14 mouse cellular contexts compared by ENCODE assay signal in genomic region chr3:30812881-30813280, GRCm38 (mm10). TPM values are rescaled to one million over a fixed set of nuclear protein-coding genes. Genes with fewer than 3 reads are reported as not detected.
DNase-seq lines count a peak whose midpoint lies in the region; ATAC-seq and TF ChIP-seq lines count a peak whose summit lies in the region.
"Had no signal": no experiment of that assay in that cellular context is flagged by ENCODE, and none has a peak within 500 bp of the region (broad histone marks: within the 10 kb centered on the region; RNA-seq: fewer than 3 reads in every experiment).

No protein-coding gene starts in this region.

- no peak overlapping the region for H3K9ac ChIP-seq in heart, postnatal 0 days (replicated peaks; ENCODE audit: low read depth, low read length)
- H3K9ac ChIP-seq: embryonic facial prominence, embryonic 15.5 days; forebrain, embryonic 12.5 days; heart, embryonic 13.5 days; limb, embryonic 15.5 days had no signal

- no peak overlapping the region for H3K4me2 ChIP-seq in heart, postnatal 0 days (ENCODE audit: low read depth, low read length)
- H3K4me2 ChIP-seq: embryonic facial prominence, embryonic 15.5 days; forebrain, embryonic 12.5 days; heart, embryonic 13.5 days; limb, embryonic 15.5 days had no signal

- peak; percentile 10 for DNase-seq in ovary, adult 18-20 months (ENCODE audit: low spot score)
- DNase-seq in ovary, postnatal 36 days (ENCODE audit: low spot score), result no peak
- DNase-seq in heart, postnatal 0 days (ENCODE audit: low spot score), result peak; percentile 15
- peak; percentile 13 for DNase-seq in lung, postnatal 10 days
- DNase-seq in adrenal gland, postnatal 4 days (ENCODE audit: low spot score in 2 of 2), result no peak
- DNase-seq in urinary bladder, postnatal 10 days (ENCODE audit: low spot score), result no peak
- DNase-seq: cerebellum, adult 18-20 months; midbrain, embryonic 14.5 days had no signal

- whole genome bisulfite sequencing in heart, postnatal 0 days, result 39% methylated on average over 3 of the region's 3 CpGs

- ATAC-seq in heart, postnatal 0 days (ENCODE audit: insufficient read depth, low read depth), result peak; percentile 39; the same call in 1 of the 2 replicates
- no peak for ATAC-seq in monocyte, adult 5-6 weeks (replicated peaks; ENCODE audit: insufficient number of reproducible peaks, low FRiP score, low TSS enrichment, poor library complexity, severe bottlenecking)
- ATAC-seq: inflammation-experienced regulatory T-cells, adult 6 months had no signal

- no peak overlapping the region for H3K27ac ChIP-seq in heart, postnatal 0 days (ENCODE audit: low read depth)
- H3K27ac ChIP-seq: embryonic facial prominence, embryonic 15.5 days; forebrain, embryonic 12.5 days; heart, embryonic 13.5 days; limb, embryonic 15.5 days had no signal

- TF ChIP-seq EP300 in heart, postnatal 0 days (IDR thresholded peaks at IDR 0.05; ENCODE audit: low read depth), result no peak

- H3K4me3 ChIP-seq in heart, postnatal 0 days (ENCODE audit: low read depth, low read length), result no peak overlapping the region
- H3K4me3 ChIP-seq: embryonic facial prominence, embryonic 15.5 days; forebrain, embryonic 12.5 days; heart, embryonic 13.5 days; limb, embryonic 15.5 days had no signal

- TF ChIP-seq CTCF in heart, postnatal 0 days (IDR thresholded peaks at IDR 0.05; ENCODE audit: low read depth), result no peak

- no peaks in the 10 kb centered on the region for H3K27me3 ChIP-seq in heart, postnatal 0 days (ENCODE audit: control insufficient read depth, insufficient read depth, low read length)
- H3K27me3 ChIP-seq: embryonic facial prominence, embryonic 15.5 days; forebrain, embryonic 12.5 days; heart, embryonic 13.5 days; limb, embryonic 15.5 days had no signal

- H3K9me3 ChIP-seq in heart, postnatal 0 days (replicated peaks; ENCODE audit: control insufficient read depth, low read length), result no peaks in the 10 kb centered on the region
- H3K9me3 ChIP-seq: embryonic facial prominence, embryonic 15.5 days; forebrain, embryonic 12.5 days; heart, embryonic 13.5 days; limb, embryonic 15.5 days had no signal

- H3K4me1 ChIP-seq in heart, postnatal 0 days (ENCODE audit: control insufficient read depth, insufficient read depth), result no peaks in the 10 kb centered on the region
- H3K4me1 ChIP-seq: embryonic facial prominence, embryonic 15.5 days; forebrain, embryonic 12.5 days; heart, embryonic 13.5 days; limb, embryonic 15.5 days had no signal

- peaks cover 53% of the 10 kb centered on the region for H3K36me3 ChIP-seq in heart, postnatal 0 days (replicated peaks; ENCODE audit: control insufficient read depth, insufficient read depth, low read length)

RNA-seq across cellular contexts. Expression of gene Sec62, which starts 20.2 kb away (rescaled TPM):
- 17.7 and 27.7 TPM in 2 replicates for total RNA-seq in heart, postnatal 0 days (2014; rRNA removed; ENCODE audit: low replicate concordance)
- 76.0 and 79.1 TPM in 2 replicates for polyA plus RNA-seq in heart, postnatal 0 days (2015; fragmentation: Nextera tagmentation; extraction: Ambion mirVana)
- 10 to 100 TPM; 69.8 to 74.4 TPM for total RNA-seq in adrenal gland, postnatal 4 days (2021)
- 127 to 145 TPM (median 128 TPM) in 3 replicates for total RNA-seq in monocyte, adult 5-6 weeks (2017)

RNA-seq across cellular contexts. Expression of gene Gpr160, which starts 42.9 kb away (rescaled TPM):
- 0.08 and 4.9 TPM in 2 replicates for total RNA-seq in heart, postnatal 0 days (2014; rRNA removed; ENCODE audit: low replicate concordance)
- 0.98 and 1.9 TPM in 2 replicates for polyA plus RNA-seq in heart, postnatal 0 days (2015; fragmentation: Nextera tagmentation; extraction: Ambion mirVana)
- total RNA-seq in adrenal gland, postnatal 4 days (2021), result 1 to 10 TPM; 2.3 to 2.7 TPM
- 6.4 to 17.2 TPM (median 9.5 TPM) in 3 replicates for total RNA-seq in monocyte, adult 5-6 weeks (2017)

Comparison
In these comparisons a context has a peak if more than half of its experiments do, and no peak if none do; other contexts are left out.
1. DNase-seq: peak in ovary, adult 18-20 months (single experiment), heart, postnatal 0 days (single experiment) and lung, postnatal 10 days (single experiment); none in ovary, postnatal 36 days (single experiment), adrenal gland, postnatal 4 days (0 of 2) and urinary bladder, postnatal 10 days (single experiment).